Mouse (Mus musculus) liver, postnatal 0 days (tissue): ENCODE measurements around the gene Rho. TPM values are rescaled to one million over a fixed set of nuclear protein-coding genes. Genes with fewer than 3 reads are reported as not detected.

Experiments
- ATAC-seq: fragments of 200-750 bp; cut with Nextera tagmentation; 2 replicates; pipeline ENCODE4 v1.8.0; 2017; ENCODE audit warnings: mild to moderate bottlenecking, moderate library complexity
- DNase-seq: peaks from one replicate; pipeline ENCODE4 v3.0.0-alpha.2; 2016
- H3K27ac ChIP-seq: fragments of 300-500 bp; sonication (generic); 2 replicates; pipeline ENCODE4 v1.5.1; 2014; ENCODE audit warnings: antibody characterized with exemption, moderate library complexity, mild to moderate bottlenecking, low read depth
- H3K27me3 ChIP-seq: fragments of 300-500 bp; sonication (generic); 2 replicates; pipeline ENCODE4 v1.6.1; 2014; ENCODE audit warnings: low read length, control low read depth, mixed read lengths; ENCODE audit not compliant: insufficient read depth
- H3K36me3 ChIP-seq: fragments of 300-500 bp; sonication (generic); replicated peaks from 2 replicates; pipeline ENCODE4 v1.6.1; 2014; ENCODE audit warnings: mild to moderate bottlenecking, control low read depth, low read length, moderate library complexity, mixed read lengths; ENCODE audit not compliant: insufficient read depth
- H3K4me1 ChIP-seq: fragments of 300-500 bp; sonication (generic); 2 replicates; pipeline ENCODE4 v1.6.1; 2014; ENCODE audit warnings: antibody characterized with exemption, mild to moderate bottlenecking, control low read depth; ENCODE audit not compliant: insufficient read depth
- H3K4me2 ChIP-seq: fragments of 300-500 bp; sonication (generic); 2 replicates; pipeline ENCODE4 v1.6.1; 2014; ENCODE audit warnings: low read depth, mild to moderate bottlenecking, low read length, moderate library complexity, mixed read lengths
- H3K4me3 ChIP-seq: fragments of 300-500 bp; sonication (generic); 2 replicates; pipeline ENCODE4 v1.5.1; 2014; ENCODE audit warnings: low read depth, low read length
- H3K9ac ChIP-seq: fragments of 300-500 bp; sonication (generic); replicated peaks from 2 replicates; pipeline ENCODE4 v1.6.1; 2014; ENCODE audit warnings: mild to moderate bottlenecking, moderate library complexity
- H3K9me3 ChIP-seq: fragments of 300-500 bp; sonication (generic); 2 replicates; pipeline ENCODE4 v1.6.1; 2016; ENCODE audit warnings: mild to moderate bottlenecking, control low read depth, low read length, mixed read lengths
- CTCF ChIP-seq: sonication (generic); IDR thresholded peaks from 2 replicates; pipeline ENCODE4 v1.5.1; 2016; ENCODE audit warnings: antibody characterized with exemption, low read depth
- EP300 ChIP-seq: IDR thresholded peaks from 2 replicates; pipeline ENCODE4 v1.6.1; 2016; ENCODE audit warnings: antibody characterized with exemption, low read depth, mild to moderate bottlenecking
- WGBS: fragments of 180-500 bp; shearing (Covaris S2); extraction: QIAGEN DNeasy Blood & Tissue Kit; methylation state at CpG from one replicate; pipeline ENCODE4 v1.1.7; 2014; ENCODE audit not compliant: insufficient replicate concordance; 5-methylcytosine and 5-hydroxymethylcytosine counted together
- polyA plus RNA-seq: library from polyadenylated mRNA; unstranded; fragments of >200 nt; fragmentation: Nextera tagmentation; extraction: Ambion mirVana; gene quantifications from 2 replicates; pipeline ENCODE4 v1.2.1, GENCODE M21; 2015

Gene Rho
- polyA plus RNA-seq, 1 experiment from 2014 or later: not detected

DNA sequence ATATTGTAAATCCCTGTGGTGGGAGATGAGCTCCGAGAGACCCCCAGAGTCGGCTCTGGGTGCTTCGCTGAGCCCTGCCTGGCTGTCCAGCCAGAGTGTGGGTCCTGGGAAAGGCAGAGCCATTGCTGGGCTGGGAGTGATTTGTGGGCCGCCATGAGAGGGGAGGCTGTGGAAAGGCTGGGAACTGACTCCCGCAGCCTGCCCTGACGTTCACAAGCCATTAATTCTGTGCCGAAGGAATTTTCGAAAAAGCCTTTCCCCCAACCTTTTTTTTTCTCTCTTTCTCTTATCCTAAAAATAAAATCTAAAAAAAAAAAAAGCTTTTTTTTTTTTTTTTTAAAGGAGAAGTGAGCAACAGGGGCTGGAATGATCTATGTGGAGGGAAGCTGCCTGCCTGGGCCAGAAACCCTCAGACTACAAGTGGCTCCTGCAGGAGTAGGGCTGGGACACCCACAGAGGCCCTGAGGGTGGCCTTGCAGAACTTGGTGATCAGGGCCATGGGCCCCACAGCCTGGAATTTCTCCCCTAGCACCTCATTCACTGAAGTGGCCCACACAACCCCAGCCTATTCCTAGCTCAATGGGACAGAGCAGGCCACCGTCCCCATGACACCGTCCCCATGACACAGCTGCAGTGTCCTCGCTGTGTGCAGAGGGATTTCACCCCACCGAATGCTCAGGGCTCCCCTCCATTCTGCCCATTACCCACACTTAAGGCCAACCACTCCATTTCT, 51.9 kb downstream of the Rho start:
- H3K4me3 ChIP-seq: no peak overlapping the region
- ATAC-seq: no peak
- WGBS: 76% methylated on average over 12 of the region's 12 CpGs
- H3K9me3 ChIP-seq: no peaks in the 10 kb centered on the region
- TF ChIP-seq EP300: no peak
- TF ChIP-seq CTCF: no peak
- no peaks in the 10 kb centered on the region for H3K36me3 ChIP-seq
- no peak for DNase-seq
- H3K9ac ChIP-seq: no peak overlapping the region
- no peaks in the 10 kb centered on the region for H3K4me1 ChIP-seq
- H3K4me2 ChIP-seq: no peak overlapping the region
- H3K27ac ChIP-seq: no peak overlapping the region
- H3K27me3 ChIP-seq: no peaks in the 10 kb centered on the region

DNA sequence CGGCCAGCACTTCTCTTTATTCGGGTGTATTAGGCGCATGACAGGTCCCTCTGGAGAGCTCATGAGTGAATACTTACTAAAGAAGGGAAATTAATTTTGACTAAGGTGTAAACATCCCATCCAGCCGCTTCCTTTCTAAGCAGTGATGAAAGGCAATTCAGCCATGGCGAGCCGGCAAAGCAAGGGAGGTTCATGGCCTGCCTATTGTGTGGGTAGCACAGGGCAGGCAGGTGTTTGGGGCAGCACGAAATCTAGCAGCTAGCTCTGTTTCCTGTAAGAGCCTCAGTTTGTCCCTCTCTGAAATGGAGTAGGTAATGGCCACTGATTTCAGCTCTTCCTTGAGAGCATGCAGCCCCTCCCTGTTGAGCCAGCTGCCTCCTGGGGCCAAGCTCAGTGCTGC, 53.0 kb downstream of the Rho start:
- ATAC-seq (no peak), DNase-seq (no peak)
- H3K4me3 ChIP-seq: no peak overlapping the region
- WGBS: 77% methylated on average over 7 of the region's 7 CpGs
- no peaks in the 10 kb centered on the region for H3K36me3 ChIP-seq
- H3K9me3 ChIP-seq: no peaks in the 10 kb centered on the region
- no peak overlapping the region for H3K27ac ChIP-seq
- no peaks in the 10 kb centered on the region for H3K4me1 ChIP-seq
- no peak overlapping the region for H3K4me2 ChIP-seq
- no peaks in the 10 kb centered on the region for H3K27me3 ChIP-seq
- H3K9ac ChIP-seq: no peak overlapping the region
- TF ChIP-seq EP300: no peak
- no peak for TF ChIP-seq CTCF

DNA sequence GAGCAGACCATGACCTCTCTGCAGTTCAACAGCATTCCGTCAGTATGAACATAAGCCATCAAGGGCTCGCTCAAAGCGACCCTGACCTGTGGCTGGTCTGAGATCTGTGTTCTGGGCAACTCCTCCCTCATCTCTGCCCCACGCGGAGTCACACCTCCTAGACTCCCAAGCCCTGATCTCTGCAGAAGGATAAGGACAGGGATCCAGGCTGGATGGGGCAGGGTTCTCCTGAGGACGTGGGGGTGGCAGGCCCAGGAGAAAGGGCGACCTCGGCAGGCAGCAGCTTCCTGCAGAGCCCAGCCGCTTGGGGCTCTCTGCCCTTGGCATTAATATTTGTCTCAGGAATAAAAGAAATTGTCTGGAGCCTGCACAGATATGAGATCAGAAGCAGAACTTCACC, 54.1 kb downstream of the Rho start:
- H3K36me3 ChIP-seq: no peaks in the 10 kb centered on the region
- DNase-seq (no peak), ATAC-seq (no peak)
- 58% methylated on average over 9 of the region's 9 CpGs for WGBS
- no peaks in the 10 kb centered on the region for H3K27me3 ChIP-seq
- no peak overlapping the region for H3K4me3 ChIP-seq
- no peaks in the 10 kb centered on the region for H3K9me3 ChIP-seq
- H3K4me2 ChIP-seq: 0 out of 2 replicates have a peak overlapping the region, but pooled peaks have one; percentile 0
- H3K9ac ChIP-seq: no peak overlapping the region
- no peaks in the 10 kb centered on the region for H3K4me1 ChIP-seq
- TF ChIP-seq EP300 (no peak), CTCF (no peak)
- H3K27ac ChIP-seq: no peak overlapping the region

- Histone ChIP-seq H3K4me3 (no peak overlapping the region), H3K27me3 (peaks cover 6% of the 10 kb centered on the region; the same call in 1 of the 2 replicates), H3K9me3 (no peaks in the 10 kb centered on the region), H3K9ac (no peak overlapping the region), H3K36me3 (no peaks in the 10 kb centered on the region), H3K27ac (0 out of 2 replicates have a peak overlapping the region, but pooled peaks have one; percentile 40), H3K4me1 (peaks cover 3% of the 10 kb centered on the region; the same call in 1 of the 2 replicates), H3K4me2 (peak overlapping the region; percentile 19; the same call in 1 of the 2 replicates)
- DNase-seq (no peak), ATAC-seq (no peak; the same call in 1 of the 2 replicates)
- 63% methylated on average over 12 of the region's 12 CpGs for WGBS
- TF ChIP-seq CTCF (no peak), EP300 (no peak)
These were observed 55.0 kb downstream of the Rho start for GRCm38 (mm10) chr6:115986472-115987095.

GRCm38 (mm10) chr6:115987096-115987747, 55.7 kb downstream of the Rho start:
- no peaks in the 10 kb centered on the region for H3K9me3 ChIP-seq
- no peak overlapping the region for H3K9ac ChIP-seq
- no peak for TF ChIP-seq CTCF
- no peak for TF ChIP-seq EP300
- H3K4me2 ChIP-seq: peak overlapping the region; percentile 32
- ATAC-seq (no peak), DNase-seq (no peak)
- no peaks in the 10 kb centered on the region for H3K36me3 ChIP-seq
- WGBS: 42% methylated on average over 9 of the region's 9 CpGs
- H3K27me3 ChIP-seq: peaks cover 12% of the 10 kb centered on the region; the same call in 1 of the 2 replicates
- H3K4me3 ChIP-seq: no peak overlapping the region
- 0 out of 2 replicates have a peak overlapping the region, but pooled peaks have one; percentile 40 for H3K27ac ChIP-seq
- H3K4me1 ChIP-seq: peaks cover 7% of the 10 kb centered on the region

DNA sequence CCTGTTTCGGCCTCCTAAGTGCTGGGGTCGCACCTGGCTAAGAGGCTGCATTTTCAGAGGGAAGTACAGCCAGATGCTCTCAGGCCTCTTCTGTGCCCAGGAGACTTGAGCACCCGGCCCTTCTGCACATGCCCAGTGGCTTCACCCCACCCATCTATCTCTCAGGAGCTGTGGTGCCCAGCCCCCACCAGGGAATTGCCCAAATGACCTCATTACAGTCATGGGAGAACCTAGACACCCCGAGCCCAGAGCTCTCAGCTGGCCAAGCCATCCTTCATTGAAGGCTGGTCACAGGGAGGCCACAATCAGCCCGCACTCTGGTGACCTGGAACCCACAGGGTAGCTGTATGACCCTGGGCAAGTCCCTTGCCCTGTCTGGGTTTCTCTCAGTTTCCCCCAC, 57.5 kb downstream of the Rho start:
- H3K4me1 ChIP-seq: peaks cover 10% of the 10 kb centered on the region
- H3K9me3 ChIP-seq: no peaks in the 10 kb centered on the region
- H3K36me3 ChIP-seq: no peaks in the 10 kb centered on the region
- peaks cover 30% of the 10 kb centered on the region for H3K27me3 ChIP-seq
- H3K27ac ChIP-seq: no peak overlapping the region; the same call in 1 of the 2 replicates
- no peak for DNase-seq
- H3K9ac ChIP-seq: no peak overlapping the region
- ATAC-seq: no peak
- H3K4me3 ChIP-seq: no peak overlapping the region
- H3K4me2 ChIP-seq: peak overlapping the region; percentile 19; the same call in 1 of the 2 replicates
- 68% methylated on average over 5 of the region's 5 CpGs for WGBS
- no peak for TF ChIP-seq EP300
- TF ChIP-seq CTCF: no peak
